Mouse (Mus musculus) Patski (cell line): Measurements from ENCODE around the gene Filip1. TPM values are rescaled to one million over a fixed set of nuclear protein-coding genes. Genes with fewer than 3 reads are reported as not detected.

ENCODE experiments used
- ATAC-seq: fragments of 100-300 bp; one replicate; pipeline ENCODE4 v1.8.0; 2021
- CTCF ChIA-PET: fragments of 350-600 bp; sonication (Branson Sonifier 250); formaldehyde crosslinking; loops from one replicate; lab custom pipeline; 2022; ENCODE audit warnings: inconsistent platforms; lab: Charles Lee
- POLR2A ChIA-PET: fragments of 350-600 bp; sonication (Branson Sonifier 250); formaldehyde crosslinking; loops from one replicate; lab custom pipeline; 2022; ENCODE audit warnings: antibody characterized with exemption, inconsistent platforms; lab: Charles Lee
- DNase-seq: peaks from one replicate; pipeline ENCODE4 v3.0.0-alpha.2; 2011; ENCODE audit warnings: low read depth, low spot score
- H3K27me3 ChIP-seq: fragments of 371-371 bp; one replicate; pipeline ENCODE4 v1.5.1; 2021
- CTCF ChIP-seq: fragments of 100-300 bp; IDR thresholded peaks from one replicate; pipeline ENCODE4 v1.5.1; 2021
- in situ Hi-C: fragments of 300-500 bp; cut with MboI; formaldehyde crosslinking; loops from 3 replicates; pipeline ENCODE4 v1.11.1; 2018; ENCODE audit warnings: low pct_unique_long_range_greater_than_20kb, mixed read lengths
- polyA plus RNA-seq: library from polyadenylated mRNA; unstranded; gene quantifications from one replicate; pipeline ENCODE4 v1.2.3, GENCODE M21; 2021

Filip1 gene
- polyA plus RNA-seq, 1 experiment from 2014 or later, result not detected

GRCm38 (mm10) chr9:79814592-79814991 is 198.1 kb downstream of the Filip1 start:
- in situ Hi-C loops, result loop anchor here (5.0 kb wide), 1 partner anchor 188 kb away; no protein-coding TSS in a partner anchor
- POLR2A ChIA-PET, result no interaction called here
- DNase-seq (no peak), ATAC-seq (no peak)
- CTCF ChIA-PET, result interaction anchor here (0.7 kb wide), 1 partner anchor 12 kb away, joined by 3 read pairs; no protein-coding TSS in a partner anchor
- peaks cover 22% of the 10 kb centered on the region for H3K27me3 ChIP-seq
- no peak for TF ChIP-seq CTCF

- ATAC-seq, result no peak
- CTCF ChIA-PET, result no interaction called here
- no peak for DNase-seq
- TF ChIP-seq CTCF, result no peak
- in situ Hi-C loops, result loop anchor here (5.0 kb wide), 1 partner anchor 191 kb away; no protein-coding TSS in a partner anchor
- peaks cover 29% of the 10 kb centered on the region for H3K27me3 ChIP-seq
- POLR2A ChIA-PET, result no interaction called here
Observed at GRCm38 (mm10) chr9:79810969-79811902, 201.4 kb downstream of the Filip1 start.

- ChIA-PET CTCF (no interaction called here), POLR2A (no interaction called here)
- in situ Hi-C loops, result loop anchor here (5.0 kb wide), 1 partner anchor 192 kb away; no protein-coding TSS in a partner anchor
- ATAC-seq (no peak), DNase-seq (no peak)
- TF ChIP-seq CTCF, result no peak
- H3K27me3 ChIP-seq, result peaks cover 32% of the 10 kb centered on the region
Observed at GRCm38 (mm10) chr9:79810534-79810933, 202.1 kb downstream of the Filip1 start.

GRCm38 (mm10) chr9:79809411-79809810 is 203.2 kb downstream of the Filip1 start:
- DNase-seq (no peak), ATAC-seq (no peak)
- in situ Hi-C loops, result no loop called here
- ChIA-PET CTCF (interaction anchor here (0.7 kb wide), 1 partner anchor 187 kb away, joined by 3 read pairs; no protein-coding TSS in a partner anchor), POLR2A (no interaction called here)
- H3K27me3 ChIP-seq, result peaks cover 33% of the 10 kb centered on the region
- TF ChIP-seq CTCF, result no peak

GRCm38 (mm10) chr9:79807178-79807577 is 205.5 kb downstream of the Filip1 start:
- TF ChIP-seq CTCF, result no peak
- no peak for DNase-seq
- in situ Hi-C loops, result no loop called here
- H3K27me3 ChIP-seq, result peaks cover 45% of the 10 kb centered on the region
- ChIA-PET CTCF (interaction anchor here (0.7 to 2.3 kb wide), 7 partner anchors 12 to 213 kb away, joined by 3 to 13 read pairs (median 5); no protein-coding TSS in a partner anchor), POLR2A (no interaction called here)
- ATAC-seq, result no peak

GRCm38 (mm10) chr9:79806317-79807075 is 206.2 kb downstream of the Filip1 start:
- ChIA-PET CTCF (interaction anchor here (0.7 to 2.3 kb wide), 11 partner anchors 9 to 213 kb away, joined by 3 to 13 read pairs (median 4); no protein-coding TSS in a partner anchor), POLR2A (no interaction called here)
- DNase-seq (no peak), ATAC-seq (no peak)
- H3K27me3 ChIP-seq, result peaks cover 48% of the 10 kb centered on the region
- peak; percentile 51 for TF ChIP-seq CTCF
- in situ Hi-C loops, result no loop called here

- peaks cover 53% of the 10 kb centered on the region for H3K27me3 ChIP-seq
- CTCF ChIA-PET, result interaction anchor here (1.2 kb wide), 1 partner anchor 85 kb away, joined by 3 read pairs; no protein-coding TSS in a partner anchor
- TF ChIP-seq CTCF, result no peak
- no peak for ATAC-seq
- DNase-seq, result no peak
- in situ Hi-C loops, result no loop called here
- POLR2A ChIA-PET, result no interaction called here
Observed at GRCm38 (mm10) chr9:79805426-79805825, 207.2 kb downstream of the Filip1 start.

- peaks cover 10% of the 10 kb centered on the region for H3K27me3 ChIP-seq
- ATAC-seq, result no peak
- in situ Hi-C loops, result no loop called here
- ChIA-PET CTCF (no interaction called here), POLR2A (no interaction called here)
- TF ChIP-seq CTCF, result no peak
- DNase-seq, result no peak
Observed at GRCm38 (mm10) chr9:79796461-79797135, 216.1 kb downstream of the Filip1 start.

GRCm38 (mm10) chr9:79795076-79795475 is 217.6 kb downstream of the Filip1 start:
- ChIA-PET POLR2A (no interaction called here), CTCF (interaction anchor here (1.5 kb wide), 1 partner anchor 12 kb away, joined by 6 read pairs; no protein-coding TSS in a partner anchor)
- TF ChIP-seq CTCF, result no peak
- peaks cover 3% of the 10 kb centered on the region for H3K27me3 ChIP-seq
- DNase-seq (no peak), ATAC-seq (no peak)
- in situ Hi-C loops, result no loop called here
